Mouse (Mus musculus) liver, embryonic 14.5 days (tissue): ENCODE results near the gene Gpd1. TPM values are rescaled to one million over a fixed set of nuclear protein-coding genes. Genes with fewer than 3 reads are reported as not detected.

Source experiments
- ATAC-seq: fragments of 200-750 bp; cut with Nextera tagmentation; 2 replicates; pipeline ENCODE4 v1.8.0; 2017; ENCODE audit warnings: moderate number of reproducible peaks, mild to moderate bottlenecking, moderate library complexity; ENCODE audit not compliant: insufficient read depth
- DNase-seq, 3 experiments: peaks; one replicate each; pipeline ENCODE4 v3.0.0-alpha.2; 2012 to 2013; ENCODE audit warnings: low read depth in 3 of 3, low spot score in 3 of 3
- H3K27ac ChIP-seq: fragments of 300-500 bp; sonication (generic); 2 replicates; pipeline ENCODE4 v1.5.1; 2014; ENCODE audit warnings: moderate library complexity, mild to moderate bottlenecking, control low read depth, inconsistent platforms
- H3K27me3 ChIP-seq: fragments of 300-500 bp; sonication (generic); 2 replicates; pipeline ENCODE4 v1.6.1; 2014; ENCODE audit warnings: mild to moderate bottlenecking, low read length, moderate library complexity; ENCODE audit not compliant: control insufficient read depth, insufficient read depth
- H3K36me3 ChIP-seq: fragments of 300-500 bp; sonication (generic); replicated peaks from 2 replicates; pipeline ENCODE4 v1.6.1; 2014; ENCODE audit warnings: low read depth; ENCODE audit not compliant: control insufficient read depth, insufficient read depth
- H3K4me1 ChIP-seq, 2 experiments: fragments of 200-500 bp in 1 of 2; fragments of 300-500 bp in 1 of 2; sonication (generic) in 1 of 2; replicated peaks; 2 replicates each; pipeline ENCODE4 v1.6.1; 2012 to 2014; ENCODE audit warnings: antibody characterized with exemption in 1 of 2, inconsistent platforms in 1 of 2, low read length in 1 of 2; ENCODE audit not compliant: control insufficient read depth in 2 of 2, insufficient read depth in 2 of 2
- H3K4me2 ChIP-seq: fragments of 300-500 bp; sonication (generic); 2 replicates; pipeline ENCODE4 v1.6.1; 2014; ENCODE audit warnings: low read depth, mild to moderate bottlenecking, control low read depth, moderate library complexity
- H3K4me3 ChIP-seq, 2 experiments: fragments of 200-500 bp in 1 of 2; fragments of 300-500 bp in 1 of 2; sonication (generic) in 1 of 2; 2 replicates each; pipeline ENCODE4 v1.5.1; 2012 to 2014; ENCODE audit warnings: low read depth in 2 of 2, low read length in 2 of 2, mild to moderate bottlenecking in 2 of 2, control low read depth in 1 of 2, inconsistent platforms in 1 of 2, moderate library complexity in 1 of 2; ENCODE audit not compliant: insufficient read depth in 1 of 2
- H3K9ac ChIP-seq: fragments of 300-500 bp; sonication (generic); replicated peaks from 2 replicates; pipeline ENCODE4 v1.6.1; 2014; ENCODE audit warnings: mild to moderate bottlenecking, control low read depth, moderate library complexity
- H3K9me3 ChIP-seq: fragments of 300-500 bp; sonication (generic); 2 replicates; pipeline ENCODE4 v1.6.1; 2016; ENCODE audit warnings: low read length, mixed read lengths; ENCODE audit not compliant: control insufficient read depth
- CTCF ChIP-seq: IDR thresholded peaks from 2 replicates; pipeline ENCODE4 v1.5.1; 2016; ENCODE audit warnings: antibody characterized with exemption, low read depth, control low read depth
- EP300 ChIP-seq: IDR thresholded peaks from 2 replicates; pipeline ENCODE4 v1.6.1; 2016; ENCODE audit warnings: antibody characterized with exemption, low read depth
- WGBS: fragments of 180-500 bp; shearing (Covaris S2); extraction: QIAGEN DNeasy Blood & Tissue Kit; methylation state at CpG from one replicate; pipeline ENCODE4 v1.1.7; 2014; ENCODE audit not compliant: insufficient replicate concordance; 5-methylcytosine and 5-hydroxymethylcytosine counted together
- polyA plus RNA-seq, 2 experiments: library from polyadenylated mRNA; depleted of rRNA in 1 of 2; stranded (reverse) in 1 of 2; unstranded in 1 of 2; fragments of >200 nt; fragmentation: Nextera tagmentation in 1 of 2; extraction: Ambion mirVana in 1 of 2; gene quantifications; 2 replicates each; pipeline versions ENCODE4 v1.2.1 to v1.2.3; 2012 to 2014

The Gpd1 gene
- polyA plus RNA-seq, 2 experiments = 5.2 to 8.1 TPM

- Histone ChIP-seq H3K9ac (no peak overlapping the region), H3K9me3 (no peaks in the 10 kb centered on the region), H3K27me3 (peaks cover 6% of the 10 kb centered on the region), H3K27ac (no peak overlapping the region), H3K4me2 (no peak overlapping the region), H3K4me1 (no peaks in the 10 kb centered on the region; a peak in 1 of 4 replicates), H3K36me3 (no peaks in the 10 kb centered on the region), H3K4me3 (no peak overlapping the region)
- DNase-seq (no peak), ATAC-seq (no peak)
- no peak for TF ChIP-seq EP300
- TF ChIP-seq CTCF = peak; percentile 70
- WGBS = 8% methylated on average over 13 of the region's 13 CpGs
These were observed 39.1 kb upstream of the Gpd1 start for GRCm38 (mm10) chr15:99678063-99678800.

GRCm38 (mm10) chr15:99679008-99679407, 38.3 kb upstream of the Gpd1 start:
- DNase-seq (no peak), ATAC-seq (no peak)
- Histone ChIP-seq H3K27me3 (no peaks in the 10 kb centered on the region; the same call in 1 of the 2 replicates), H3K36me3 (no peaks in the 10 kb centered on the region), H3K4me1 (no peaks in the 10 kb centered on the region; a peak in 1 of 4 replicates), H3K4me2 (no peak overlapping the region), H3K9ac (no peak overlapping the region), H3K4me3 (no peak overlapping the region), H3K9me3 (no peaks in the 10 kb centered on the region), H3K27ac (no peak overlapping the region)
- WGBS = 53% methylated on average over 7 of the region's 7 CpGs
- TF ChIP-seq CTCF = no peak
- TF ChIP-seq EP300 = no peak

GRCm38 (mm10) chr15:99682880-99683279, 34.4 kb upstream of the Gpd1 start:
- H3K36me3 ChIP-seq = no peaks in the 10 kb centered on the region
- H3K9me3 ChIP-seq = no peaks in the 10 kb centered on the region
- no peaks in the 10 kb centered on the region for H3K27me3 ChIP-seq
- TF ChIP-seq CTCF (peak; percentile 81), EP300 (no peak)
- H3K4me1 ChIP-seq = no peaks in the 10 kb centered on the region; a peak in 1 of 4 replicates
- WGBS = 73% methylated on average over 7 of the region's 7 CpGs
- H3K27ac ChIP-seq = no peak overlapping the region
- ATAC-seq (no peak), DNase-seq (no peak)
- H3K4me2 ChIP-seq = no peak overlapping the region
- H3K9ac ChIP-seq = no peak overlapping the region
- no peak overlapping the region for H3K4me3 ChIP-seq

DNA sequence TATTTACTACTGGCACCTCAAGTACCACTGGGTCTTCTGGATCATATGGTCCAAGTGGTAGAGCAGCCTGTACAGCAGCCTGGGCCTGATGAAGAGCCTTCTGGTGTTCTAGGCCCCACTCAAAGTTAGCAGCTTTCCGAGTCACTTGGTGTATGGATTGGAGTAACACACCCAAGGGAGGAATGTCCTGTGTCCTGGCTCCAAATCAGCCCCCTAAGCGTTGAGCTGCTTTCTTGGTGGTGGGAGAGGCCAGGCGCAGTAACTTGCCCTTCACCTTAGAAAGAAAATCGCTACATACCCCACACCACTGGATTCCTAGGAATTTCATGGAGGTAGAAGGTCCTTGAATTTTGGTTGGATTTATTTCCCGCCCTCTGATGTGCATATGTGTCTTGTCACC, 33.2 kb upstream of the Gpd1 start:
- no peak overlapping the region for H3K27ac ChIP-seq
- no peak for DNase-seq
- no peaks in the 10 kb centered on the region for H3K4me1 ChIP-seq
- no peaks in the 10 kb centered on the region for H3K36me3 ChIP-seq
- 69% methylated on average over 5 of the region's 5 CpGs for WGBS
- no peaks in the 10 kb centered on the region for H3K27me3 ChIP-seq
- no peak overlapping the region for H3K4me2 ChIP-seq
- no peaks in the 10 kb centered on the region for H3K9me3 ChIP-seq
- TF ChIP-seq EP300 = no peak
- no peak for TF ChIP-seq CTCF
- no peak for ATAC-seq
- no peak overlapping the region for H3K4me3 ChIP-seq
- H3K9ac ChIP-seq = no peak overlapping the region

GRCm38 (mm10) chr15:99688712-99689111, 28.6 kb upstream of the Gpd1 start:
- Histone ChIP-seq H3K36me3 (no peaks in the 10 kb centered on the region), H3K4me3 (no peak overlapping the region), H3K4me1 (no peaks in the 10 kb centered on the region), H3K9me3 (no peaks in the 10 kb centered on the region), H3K27me3 (no peaks in the 10 kb centered on the region), H3K4me2 (no peak overlapping the region), H3K27ac (no peak overlapping the region), H3K9ac (no peak overlapping the region)
- ATAC-seq (0 out of 2 replicates have a peak, but pooled peaks have one; percentile 26), DNase-seq (no peak)
- TF ChIP-seq CTCF (peak; percentile 94), EP300 (no peak)
- 3% methylated on average over 4 of the region's 4 CpGs for WGBS
